Mouse (Mus musculus): ENCODE measurements around the gene Pdlim5.

Pdlim5 gene

DNA sequence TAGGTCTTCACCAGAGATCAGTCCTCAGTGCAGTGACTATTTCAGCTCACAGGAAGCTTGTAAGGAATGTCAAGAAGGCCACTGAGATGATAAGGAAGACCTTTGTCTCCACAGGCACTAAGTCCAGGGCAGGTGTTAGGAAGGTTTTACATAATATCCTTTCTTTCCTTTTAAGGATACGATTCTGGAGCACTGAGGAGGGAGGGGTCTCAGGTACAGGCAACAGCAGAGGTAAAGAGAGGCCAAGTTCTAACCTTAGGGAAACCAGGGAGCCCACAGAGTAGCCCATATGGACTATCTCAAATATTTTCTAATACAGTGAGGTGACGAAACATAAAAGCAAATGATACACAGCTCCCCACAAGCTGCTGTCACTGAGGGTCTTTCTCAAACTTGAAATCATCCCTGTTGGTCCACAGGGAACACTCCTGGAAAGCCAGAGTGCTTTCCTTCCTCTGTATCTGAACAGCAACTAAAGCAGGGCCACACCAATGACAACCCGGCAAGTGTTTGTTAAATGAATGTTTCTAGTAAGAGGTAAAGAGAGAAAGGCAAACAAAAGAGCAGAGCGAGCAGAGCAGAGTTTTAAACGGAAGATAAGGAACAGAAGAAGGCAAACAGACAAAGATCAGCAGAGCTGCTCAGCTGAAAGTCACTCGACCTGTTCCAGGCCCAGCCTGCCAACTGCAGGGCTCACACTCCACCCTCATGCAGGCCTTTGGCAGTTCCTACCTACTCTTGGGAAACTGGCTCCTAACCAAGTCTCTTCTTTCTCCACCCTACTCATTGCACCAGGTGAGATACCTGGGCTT is 55.9 kb downstream of the Pdlim5 start:
- no peak for DNase-seq (ENCODE audit: low spot score)

DNA sequence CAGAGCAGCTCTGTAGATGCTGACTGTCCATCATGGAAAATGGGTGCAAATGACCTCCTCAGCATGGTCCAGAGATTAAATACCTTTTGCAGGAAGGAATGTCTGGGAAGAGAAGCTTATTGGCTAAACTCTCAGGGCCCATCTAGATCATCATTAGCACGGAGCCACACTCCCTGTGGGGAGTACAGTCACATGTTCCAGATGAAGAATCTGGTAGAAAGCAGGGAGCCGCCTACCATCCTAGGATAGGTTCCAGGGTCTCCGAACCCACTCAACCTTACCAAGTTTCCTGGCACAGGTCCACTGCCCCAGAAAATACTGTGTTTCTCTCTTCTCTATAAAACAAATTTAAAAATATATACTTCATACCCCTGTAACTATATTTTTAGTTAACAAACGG is 57.4 kb downstream of the Pdlim5 start:
- DNase-seq (ENCODE audit: low spot score): no peak

DNA sequence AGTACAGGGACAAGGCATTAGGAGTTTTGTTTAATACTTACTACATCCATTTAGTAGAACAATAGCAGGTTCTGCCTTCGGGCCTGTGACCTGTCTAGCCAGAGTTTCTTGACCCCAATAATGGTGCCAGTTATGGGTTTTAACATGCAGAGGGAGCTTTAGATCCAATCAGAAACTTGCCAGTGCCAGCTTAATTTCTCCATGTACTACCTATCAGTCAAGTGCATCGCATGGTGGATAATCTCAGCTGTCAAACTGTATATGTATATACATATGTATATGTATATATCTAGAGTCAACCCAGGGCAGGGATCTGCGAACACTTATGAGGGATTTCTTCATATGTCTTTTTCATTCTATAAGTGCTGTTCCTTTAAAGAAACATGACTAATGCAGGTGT is 61.0 kb downstream of the Pdlim5 start:
- DNase-seq (ENCODE audit: low spot score): no peak

DNA sequence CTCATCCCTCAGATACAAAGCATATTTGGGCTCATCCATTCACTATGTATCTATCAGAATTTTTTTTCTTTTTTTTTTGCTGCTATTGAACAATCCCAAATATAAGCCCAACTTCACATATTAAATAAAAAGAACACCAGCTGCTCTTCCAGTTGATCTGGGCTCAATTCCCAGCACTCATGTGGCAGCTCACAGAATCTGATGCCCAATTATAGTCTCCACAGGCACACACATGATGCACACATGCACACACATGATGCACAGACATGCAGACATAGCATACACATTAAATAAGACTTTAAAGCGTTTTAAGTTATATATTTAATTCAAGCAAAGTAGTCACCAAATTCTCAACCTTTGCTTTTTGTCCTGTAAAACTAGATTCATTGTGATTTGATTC is 62.0 kb downstream of the Pdlim5 start:
- no peak for DNase-seq (ENCODE audit: low spot score)

DNA sequence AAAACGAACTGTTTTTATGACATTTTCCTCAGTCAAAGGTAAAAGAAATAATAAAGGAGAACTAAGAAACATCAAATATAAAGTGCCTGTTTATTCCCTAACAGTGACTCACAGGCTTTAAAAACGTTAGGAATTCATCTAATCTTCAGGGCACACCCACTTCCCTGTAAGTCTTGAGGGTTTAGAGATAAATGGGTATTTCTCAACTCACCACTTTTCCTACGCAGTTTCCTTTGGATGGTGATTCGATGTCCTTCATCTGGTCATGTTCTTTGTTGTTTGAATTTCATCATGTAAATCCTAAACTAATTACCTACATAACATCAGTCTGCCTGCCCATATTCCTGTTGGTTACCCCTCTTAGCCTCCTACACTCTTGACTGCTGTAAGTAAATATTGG is 62.8 kb downstream of the Pdlim5 start:
- DNase-seq (ENCODE audit: low spot score): no peak

DNA sequence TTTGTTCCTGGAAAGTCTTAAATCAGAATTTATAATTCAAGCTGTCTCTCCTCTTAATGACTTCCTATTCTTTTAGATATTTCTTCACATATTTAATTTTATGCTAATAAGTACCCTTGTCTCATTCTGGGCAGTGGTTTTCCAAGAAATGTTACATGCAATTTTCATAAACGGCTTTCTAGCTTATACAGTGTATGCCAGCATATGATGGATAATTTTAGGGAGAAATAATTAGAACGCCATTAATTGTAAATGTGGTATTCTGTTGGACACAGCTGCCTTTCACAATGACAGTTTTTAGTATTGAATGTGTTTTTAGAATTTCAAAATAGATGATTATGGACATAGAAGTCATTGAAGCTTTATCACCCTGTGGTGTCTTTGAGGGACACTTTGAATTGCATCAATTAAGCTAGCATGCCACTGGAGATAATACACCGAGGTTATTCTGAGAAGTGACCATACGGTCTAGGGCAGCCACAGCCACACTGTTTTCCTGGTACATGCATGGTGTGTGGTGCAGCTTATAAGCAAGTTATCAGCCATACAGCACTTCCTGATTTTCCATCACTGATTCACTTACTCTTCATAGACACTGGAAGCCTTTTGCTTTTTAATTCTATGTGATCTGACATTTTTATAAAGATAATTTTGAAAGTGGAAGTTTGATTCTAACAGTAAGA is 63.5 kb downstream of the Pdlim5 start:
- DNase-seq (ENCODE audit: low spot score): no peak

DNA sequence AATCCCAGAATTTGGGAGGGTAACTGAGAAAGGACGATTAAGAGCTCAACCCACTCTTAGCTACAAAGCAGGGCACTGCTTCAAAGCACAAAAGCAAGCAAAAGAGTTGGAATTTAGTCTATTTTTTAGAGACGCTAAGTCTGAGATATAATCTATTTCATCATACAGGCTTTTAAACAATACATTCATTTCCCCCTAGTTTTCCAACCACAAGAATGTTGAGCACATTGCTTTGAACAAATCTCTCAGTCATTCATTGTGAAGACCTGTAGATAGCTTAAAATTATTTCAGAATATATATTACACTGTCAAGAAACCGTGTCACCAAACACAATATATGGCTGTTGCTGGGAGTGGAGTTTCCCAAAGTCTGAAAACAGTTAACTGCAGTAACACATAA is 65.1 kb downstream of the Pdlim5 start:
- DNase-seq (ENCODE audit: low spot score): no peak

DNA sequence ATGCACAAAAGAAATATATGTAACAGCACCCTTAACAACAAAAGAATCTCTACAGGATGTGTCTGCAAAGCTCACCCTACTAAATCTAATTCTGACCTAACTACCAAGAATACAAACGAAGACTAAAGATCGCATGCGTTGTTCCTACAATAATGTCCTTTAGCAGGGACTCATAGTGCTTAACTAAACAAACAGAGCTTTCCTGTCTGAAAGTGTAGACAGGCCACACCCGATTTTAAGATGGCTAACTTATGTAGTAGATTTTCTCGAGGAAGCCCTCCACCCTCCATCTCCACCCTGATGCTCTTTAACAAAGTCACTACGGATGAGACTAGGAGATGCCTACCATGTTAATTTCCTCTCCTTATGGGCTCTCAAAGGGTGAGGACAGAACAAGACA is 71.9 kb downstream of the Pdlim5 start:
- no peak for DNase-seq (ENCODE audit: low spot score)

DNA sequence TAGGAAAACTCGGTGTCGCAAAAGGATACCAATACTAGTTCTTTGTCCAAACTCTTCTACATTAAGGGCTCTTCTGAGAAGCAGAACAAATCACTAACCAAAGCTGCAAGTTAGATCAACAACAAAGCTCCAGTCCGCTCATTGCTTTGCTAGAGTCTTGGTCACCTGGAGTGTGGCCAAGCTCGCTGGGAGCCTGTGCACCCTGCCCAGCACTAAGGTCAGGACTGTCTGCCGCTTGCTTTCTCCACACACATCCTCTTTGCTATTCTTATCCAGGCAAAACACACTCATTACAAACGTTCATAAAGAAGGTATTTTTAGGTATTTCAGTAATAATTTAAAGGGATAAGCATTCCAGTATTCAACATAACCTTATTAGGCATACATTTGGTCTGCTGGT is 73.6 kb downstream of the Pdlim5 start:
- peak; percentile 79 for DNase-seq (ENCODE audit: low spot score)

DNA sequence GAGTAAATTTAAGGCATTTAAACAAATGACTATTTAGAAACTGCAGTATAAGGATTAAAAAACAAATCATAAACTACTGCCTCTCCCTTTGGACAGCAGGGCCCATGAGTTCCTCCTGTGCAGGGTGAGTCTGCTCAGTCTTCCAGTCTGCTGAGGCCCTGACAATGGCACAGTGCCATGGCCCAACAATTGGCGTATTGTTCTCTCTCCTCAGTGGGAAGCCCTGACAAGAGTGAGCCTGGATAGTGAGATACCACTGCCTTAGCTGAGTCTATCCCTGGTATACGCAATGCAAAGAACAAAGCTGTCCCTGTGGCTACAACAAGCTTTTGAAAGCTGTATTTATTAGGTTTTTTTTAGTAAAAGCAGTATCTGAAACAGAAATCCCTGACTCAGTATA is 77.3 kb downstream of the Pdlim5 start:
- peak; percentile 70 for DNase-seq (ENCODE audit: low spot score)

DNA sequence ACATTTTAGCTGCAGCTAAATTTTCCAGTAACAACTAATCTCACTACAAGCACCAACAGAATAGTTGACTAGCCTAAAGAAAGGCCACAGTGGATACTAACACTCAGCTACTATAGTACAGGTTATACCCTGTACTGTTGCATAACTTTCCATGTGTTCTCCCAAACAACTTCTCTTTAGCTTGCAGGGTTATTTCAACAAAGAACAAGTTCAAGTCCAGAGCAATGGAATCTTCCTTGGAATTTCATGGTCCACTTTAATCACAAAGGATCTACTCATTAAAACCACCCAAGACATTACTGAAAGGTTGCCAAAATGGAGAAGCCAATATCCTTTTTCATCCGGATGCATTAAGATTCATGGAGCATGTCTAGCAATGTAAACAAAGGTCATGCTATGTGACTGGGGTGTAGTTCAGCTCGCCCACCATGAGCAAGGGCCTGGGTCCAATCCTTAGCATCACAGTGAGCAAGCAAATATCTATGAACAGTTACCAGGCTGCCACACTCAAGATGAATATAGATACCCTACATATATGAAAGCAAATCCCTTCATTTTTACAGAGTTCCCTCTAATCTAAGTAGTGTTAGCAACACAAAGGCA is 79.3 kb downstream of the Pdlim5 start:
- no peak for DNase-seq (ENCODE audit: low spot score)

DNA sequence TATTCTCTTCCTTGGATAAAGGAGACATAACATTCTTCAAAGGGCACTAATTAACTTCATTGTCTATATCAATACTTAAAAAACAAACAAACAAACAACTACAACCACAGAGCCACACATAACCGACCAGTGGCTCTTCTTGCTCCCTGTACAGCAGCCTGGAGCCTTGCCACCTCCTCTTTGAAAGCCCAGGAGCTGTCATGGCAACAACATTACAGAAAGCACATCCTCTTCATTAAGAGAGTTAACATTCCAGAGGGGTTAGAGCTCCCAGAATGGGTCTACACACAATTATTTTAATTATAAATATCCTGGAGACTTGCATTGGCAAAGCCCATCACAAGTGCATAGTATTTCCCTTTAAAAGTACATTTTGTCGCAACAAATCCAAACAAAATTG is 84.4 kb downstream of the Pdlim5 start:
- peak; percentile 28 for DNase-seq (ENCODE audit: low spot score)

DNA sequence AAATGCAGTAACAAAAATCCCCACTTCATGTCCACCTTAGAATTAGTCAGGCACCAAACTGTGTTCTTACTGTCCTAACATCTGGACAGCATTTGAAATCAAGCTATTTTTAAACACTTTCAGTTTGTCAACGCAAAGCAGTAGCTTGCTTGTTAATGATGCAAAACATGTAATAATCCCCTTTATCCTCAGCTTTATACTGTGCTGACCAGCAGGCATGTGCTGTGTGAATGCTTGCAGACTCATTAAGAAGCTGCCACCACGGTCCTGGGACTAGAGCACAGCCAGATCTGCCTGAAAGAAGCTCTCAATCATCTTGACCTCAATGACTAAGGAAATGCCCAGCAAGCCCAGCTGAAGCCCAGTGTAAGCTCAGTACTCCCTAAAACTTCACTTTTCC is 85.0 kb downstream of the Pdlim5 start:
- peak; percentile 39 for DNase-seq (ENCODE audit: low spot score)

DNA sequence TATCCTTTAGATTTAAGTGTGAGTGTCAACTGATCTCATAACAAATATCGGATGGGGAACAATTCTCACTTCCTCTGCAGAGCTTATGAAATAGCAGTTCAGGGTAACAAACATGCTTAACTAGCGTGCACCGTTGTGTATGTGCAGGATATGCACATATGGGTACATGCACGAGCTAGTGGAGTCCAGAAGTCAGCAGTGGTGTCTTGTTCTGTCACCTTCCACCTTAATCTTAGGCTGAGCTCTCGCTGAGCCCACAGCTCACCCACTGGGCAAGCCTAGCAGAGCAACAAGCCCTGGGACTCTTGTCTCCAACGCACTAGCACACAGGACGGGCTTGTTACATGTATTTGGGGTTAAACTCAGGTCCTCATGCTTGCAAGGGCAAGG is 100.2 kb downstream of the Pdlim5 start:
- DNase-seq (ENCODE audit: low spot score): no peak

DNA sequence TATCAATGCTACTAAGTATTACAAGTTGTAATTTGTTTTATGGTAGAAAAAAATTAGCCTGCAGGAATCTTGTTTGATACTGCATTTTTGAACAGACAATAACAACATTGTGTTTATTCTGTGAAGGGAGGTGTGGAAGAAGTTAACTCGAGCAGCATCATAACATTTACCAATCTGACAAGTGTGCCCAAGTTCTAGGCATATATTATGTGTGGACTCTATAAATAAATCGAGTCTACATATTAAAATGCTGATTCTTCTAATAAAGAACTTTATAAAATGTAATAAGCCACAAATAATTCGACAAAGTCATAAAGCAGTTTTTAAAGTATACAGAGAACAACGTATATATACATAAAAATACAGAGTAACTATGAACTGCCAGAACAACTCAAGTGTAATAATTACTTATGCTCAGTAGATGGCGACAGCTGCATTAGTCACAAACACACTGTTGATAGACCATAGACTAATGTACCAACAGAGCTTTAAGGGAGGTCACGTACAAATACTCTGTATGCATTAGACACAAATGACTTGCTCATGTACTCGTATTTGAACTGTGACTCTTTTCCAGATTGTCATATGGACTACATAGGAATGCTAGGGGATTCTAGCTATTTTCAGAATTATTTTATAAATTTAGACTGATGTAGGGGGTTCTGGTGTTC is 100.7 kb downstream of the Pdlim5 start:
- DNase-seq (ENCODE audit: low spot score): peak; percentile 84

DNA sequence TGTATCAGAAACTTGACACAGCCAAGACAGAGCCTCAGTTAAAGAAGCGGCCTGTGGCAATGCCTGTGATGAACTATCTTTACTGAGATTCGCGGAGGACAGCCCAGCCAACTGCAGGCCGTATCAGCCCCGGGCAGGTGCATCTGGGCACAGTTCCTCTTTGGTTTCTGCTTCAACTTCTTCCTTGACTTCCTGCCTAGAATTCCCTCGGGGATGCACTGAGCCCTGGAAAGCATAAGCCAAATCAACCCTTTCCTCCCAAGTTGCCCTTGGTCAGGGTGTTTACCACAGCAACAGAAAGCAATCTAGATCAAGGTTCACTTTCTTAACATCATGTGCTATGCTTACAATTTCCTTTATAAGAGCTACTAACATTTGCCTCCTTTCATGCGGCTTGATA is 101.9 kb downstream of the Pdlim5 start:
- DNase-seq (ENCODE audit: low spot score): peak; percentile 71

DNA sequence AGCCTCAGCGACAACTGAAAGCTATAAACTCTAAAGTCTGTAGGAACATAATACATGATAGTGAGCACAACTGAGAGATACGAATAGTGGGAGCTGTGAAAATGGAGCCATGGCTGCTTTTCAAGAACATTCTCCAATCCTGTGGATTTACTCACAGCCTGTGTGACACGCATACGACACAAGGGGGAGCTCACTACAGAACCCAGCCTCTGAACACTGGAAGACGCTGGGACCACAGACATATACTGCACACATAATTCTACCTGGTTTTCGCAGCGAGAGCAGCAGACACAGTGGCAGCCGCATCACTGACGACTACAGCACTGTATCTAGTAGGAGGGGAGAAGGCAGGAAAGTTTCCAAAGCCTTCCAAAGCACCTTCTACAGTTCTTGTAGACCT is 112.8 kb downstream of the Pdlim5 start:
- DNase-seq (ENCODE audit: low spot score): peak; percentile 70

DNA sequence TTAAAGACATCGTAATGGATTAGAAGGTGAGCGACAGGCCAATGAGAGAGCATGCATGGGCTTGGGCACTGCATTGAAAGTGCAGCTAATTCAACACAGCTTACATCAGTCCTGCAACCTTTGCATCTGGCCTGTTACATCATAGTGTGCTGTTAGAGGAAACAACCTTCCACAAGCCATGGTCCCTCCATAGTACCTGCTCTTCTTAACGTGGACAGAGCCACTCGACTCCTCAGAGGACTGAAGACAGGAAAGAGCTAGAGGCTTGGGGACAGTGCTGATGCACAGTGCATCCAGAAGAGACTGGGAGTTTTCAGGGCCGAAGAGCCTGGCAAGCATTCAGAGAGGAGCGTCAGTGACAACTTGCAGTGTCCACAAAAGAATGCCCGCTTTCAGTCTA is 113.8 kb downstream of the Pdlim5 start:
- DNase-seq (ENCODE audit: low spot score): no peak

DNA sequence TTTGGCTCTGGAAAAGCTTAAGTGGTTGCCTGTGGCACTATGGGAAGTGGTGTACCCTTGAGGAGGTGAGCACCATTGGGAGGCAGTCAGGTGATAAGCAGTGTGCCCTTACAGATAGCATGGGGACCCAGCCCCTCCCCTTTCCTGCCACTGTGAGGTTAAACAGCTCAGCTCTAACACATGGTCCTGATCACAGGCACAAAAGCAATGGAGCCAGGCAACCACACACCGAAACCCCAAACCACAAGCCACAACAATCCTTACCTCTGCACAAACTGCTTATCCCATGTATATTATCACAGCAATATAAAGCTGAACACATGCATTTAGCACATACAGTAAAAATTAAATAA is 114.4 kb downstream of the Pdlim5 start:
- DNase-seq (ENCODE audit: low spot score): no peak

DNA sequence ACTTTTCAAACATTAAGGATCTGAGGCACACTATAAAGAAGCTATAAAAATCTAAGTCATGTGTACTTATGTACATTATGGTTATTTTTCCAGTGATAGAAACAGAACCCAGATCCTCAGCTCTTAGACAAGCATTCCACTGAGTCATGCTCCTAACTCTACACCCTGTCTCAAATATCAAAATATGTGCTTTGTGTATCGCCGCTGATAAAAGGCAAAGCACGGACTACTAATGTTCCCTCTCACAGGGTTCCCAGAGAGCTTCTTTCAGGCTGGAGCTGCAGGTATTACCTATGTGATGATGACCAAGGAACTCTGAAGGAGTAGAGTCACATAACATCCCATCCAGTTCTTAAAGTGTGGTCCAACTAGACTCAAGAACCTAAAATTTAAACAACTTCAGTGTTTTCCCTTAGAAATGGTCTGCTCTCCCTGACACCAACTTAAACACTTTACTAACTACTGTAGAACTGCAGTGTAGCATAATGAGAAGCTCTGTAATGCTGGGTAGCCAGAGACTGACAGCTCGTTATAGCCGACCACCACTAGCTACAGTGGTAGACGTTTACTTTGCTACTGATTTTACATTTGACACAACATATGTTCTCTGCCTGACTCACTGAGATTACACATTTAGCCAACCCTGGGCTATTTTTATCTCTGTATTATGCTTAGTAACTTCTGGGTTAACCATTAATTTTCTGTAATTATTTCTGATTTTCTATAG is 115.0 kb downstream of the Pdlim5 start:
- DNase-seq (ENCODE audit: low spot score): no peak

DNA sequence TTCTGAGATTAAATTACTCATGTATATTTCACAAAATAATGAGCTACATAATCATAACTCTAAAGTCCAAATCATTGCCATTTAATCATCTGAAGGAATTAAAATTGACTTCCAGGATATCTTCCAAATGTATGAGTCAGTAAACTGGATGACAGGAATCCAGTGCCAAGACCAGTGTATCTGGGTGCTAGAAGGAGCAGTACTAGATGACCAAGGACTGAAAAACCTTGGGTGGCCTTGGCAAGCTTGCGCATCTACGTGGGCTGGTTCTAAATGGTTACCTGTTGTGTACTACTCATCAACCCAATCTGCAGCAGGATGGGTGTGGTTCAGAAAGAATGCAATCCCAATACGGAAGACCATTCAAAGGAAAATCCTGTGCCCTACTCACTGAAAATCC is 116.5 kb downstream of the Pdlim5 start:
- DNase-seq (ENCODE audit: low spot score): peak; percentile 28

DNA sequence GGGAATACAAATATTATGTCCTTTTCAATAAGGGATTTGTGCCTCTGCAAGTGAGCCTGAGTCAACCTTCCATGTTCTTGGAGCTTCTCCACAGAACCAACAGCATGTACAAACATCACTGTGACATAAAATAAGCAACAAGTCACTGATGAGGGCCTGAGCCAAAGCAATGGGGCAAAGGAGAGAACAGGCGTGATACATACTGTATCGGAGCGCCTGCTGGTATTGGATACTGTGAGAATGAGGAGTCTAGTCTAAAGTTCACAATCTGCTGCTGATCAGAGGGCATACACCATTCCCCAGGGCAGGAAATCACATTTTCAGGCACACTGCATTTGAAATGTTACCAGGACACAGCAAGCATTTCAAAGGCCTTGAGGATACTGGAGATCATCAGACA is 119.0 kb downstream of the Pdlim5 start:
- DNase-seq (ENCODE audit: low spot score): peak; percentile 56

Measured in adipocyte (in vitro differentiated cells).